Mouse (Mus musculus): ENCODE data around the gene Msantd3.

Gene Msantd3

DNA sequence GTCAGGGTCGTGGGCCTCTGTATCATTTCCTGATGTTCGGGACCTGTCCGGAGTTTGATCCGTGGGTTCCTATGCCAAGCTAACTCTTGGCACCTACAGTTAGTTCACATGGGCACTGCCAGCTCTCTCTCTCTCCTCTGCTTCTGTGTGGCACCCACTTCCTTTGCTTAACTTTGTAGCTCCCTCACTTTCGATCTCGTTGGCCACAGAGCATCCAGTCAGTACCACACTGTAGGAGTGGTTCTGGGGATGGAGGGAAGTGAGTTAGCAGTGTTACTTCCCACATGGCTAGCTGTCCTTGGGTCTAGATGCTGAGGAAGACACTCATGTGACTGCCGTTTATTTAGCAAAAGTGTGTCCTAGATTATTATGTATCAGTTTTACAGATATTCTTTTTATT is 14.4 kb downstream of the Msantd3 start:
- DNase-seq (ENCODE audit: low spot score): no peak

DNA sequence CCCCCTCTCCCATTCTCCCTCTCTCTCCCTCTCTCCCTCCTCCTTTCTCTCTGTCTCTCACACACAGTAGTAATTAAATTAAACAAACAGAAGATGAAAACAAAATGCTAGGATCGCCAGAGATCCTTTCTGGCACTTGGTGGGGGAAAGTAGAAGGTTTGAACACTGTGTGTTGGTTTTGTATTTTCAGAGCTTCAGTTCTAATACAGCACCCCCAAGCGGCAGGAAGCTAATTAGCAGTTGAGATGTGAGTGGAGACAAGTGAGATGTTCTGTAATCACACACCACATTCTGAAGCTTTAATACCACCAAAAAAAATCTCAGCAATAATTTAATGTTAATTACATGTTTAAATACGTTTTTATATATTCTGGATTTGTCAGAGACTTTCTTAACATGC is 16.0 kb downstream of the Msantd3 start:
- no peak for DNase-seq (ENCODE audit: low spot score)

DNA sequence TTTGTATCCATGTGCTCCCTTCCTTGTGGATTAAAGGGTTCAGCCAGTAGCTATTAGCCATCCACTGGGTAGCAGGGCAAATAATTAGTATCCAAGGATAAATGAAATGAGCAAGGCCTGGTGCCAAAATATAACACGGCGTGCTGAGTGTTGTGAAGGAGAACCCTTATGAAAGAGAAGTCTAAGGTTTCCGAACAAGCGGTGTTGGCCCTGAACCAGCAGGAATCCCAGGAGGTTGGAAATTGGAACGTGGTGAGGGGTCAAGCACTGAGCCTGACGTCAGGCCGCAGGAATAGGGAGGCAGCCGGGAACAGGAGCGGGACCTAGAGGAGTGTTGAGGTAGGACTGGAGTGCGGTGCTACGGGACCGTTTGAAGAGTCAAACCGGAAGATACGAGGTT is 19.9 kb downstream of the Msantd3 start:
- DNase-seq (ENCODE audit: low spot score): no peak

DNA sequence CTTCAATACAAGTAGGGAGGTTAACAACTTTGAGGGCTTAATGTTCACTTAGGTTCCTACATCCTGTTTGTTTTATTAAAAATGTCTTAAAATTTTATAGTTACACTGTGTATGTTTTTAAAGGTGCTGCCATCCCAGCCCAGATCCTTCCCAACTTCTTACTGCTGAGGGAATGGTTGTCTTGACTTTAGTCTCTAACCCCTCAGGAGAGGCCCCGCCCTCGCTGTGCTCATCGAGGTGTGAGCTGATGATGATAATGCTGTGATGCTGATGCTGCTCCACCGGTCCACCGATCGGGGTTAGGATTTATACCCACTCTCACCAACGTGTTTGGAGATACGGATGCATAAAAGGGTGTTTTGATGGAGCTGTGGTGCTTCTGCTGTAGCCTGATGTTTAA is 22.1 kb downstream of the Msantd3 start:
- DNase-seq (ENCODE audit: low spot score): no peak

DNA sequence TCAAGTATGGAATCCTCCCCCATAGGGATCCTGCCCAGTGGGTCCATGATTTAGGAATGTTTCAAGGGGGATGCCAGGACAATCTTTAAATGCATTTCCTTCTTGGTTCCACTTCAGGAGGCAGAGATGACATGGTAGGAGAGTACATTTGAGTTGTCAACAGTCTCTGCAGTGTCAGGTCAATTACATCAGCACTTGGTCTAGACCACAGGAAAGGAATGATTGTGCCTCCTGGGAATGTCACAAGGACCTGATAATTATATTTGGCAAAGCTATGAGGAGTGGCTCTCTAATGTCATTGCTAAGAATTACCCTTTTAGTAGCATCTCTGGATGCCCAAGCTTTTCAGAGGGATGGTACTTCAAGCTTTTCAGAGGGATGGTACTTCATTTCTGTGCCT is 25.2 kb downstream of the Msantd3 start:
- DNase-seq (ENCODE audit: low spot score): no peak

DNA sequence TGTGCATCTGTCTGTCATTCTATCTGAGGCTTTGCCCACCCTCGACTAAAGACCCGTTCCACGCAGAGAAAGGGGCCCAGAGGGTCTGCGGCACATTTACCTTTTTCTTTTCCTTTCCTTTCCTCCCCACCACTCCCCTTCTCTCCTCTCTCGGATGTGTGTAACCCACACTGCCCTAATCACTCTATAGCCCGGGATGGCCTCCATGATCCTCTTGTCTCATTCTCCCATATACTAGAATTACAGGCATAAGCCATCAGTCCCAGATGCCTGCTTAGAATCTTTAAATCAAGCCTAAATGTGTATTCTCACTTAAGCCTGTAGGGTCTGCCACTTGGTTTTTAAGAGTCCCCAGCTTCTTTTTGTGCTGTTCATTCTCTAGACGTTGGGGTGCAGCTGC is 36.6 kb downstream of the Msantd3 start:
- no peak for DNase-seq (ENCODE audit: low spot score)

DNA sequence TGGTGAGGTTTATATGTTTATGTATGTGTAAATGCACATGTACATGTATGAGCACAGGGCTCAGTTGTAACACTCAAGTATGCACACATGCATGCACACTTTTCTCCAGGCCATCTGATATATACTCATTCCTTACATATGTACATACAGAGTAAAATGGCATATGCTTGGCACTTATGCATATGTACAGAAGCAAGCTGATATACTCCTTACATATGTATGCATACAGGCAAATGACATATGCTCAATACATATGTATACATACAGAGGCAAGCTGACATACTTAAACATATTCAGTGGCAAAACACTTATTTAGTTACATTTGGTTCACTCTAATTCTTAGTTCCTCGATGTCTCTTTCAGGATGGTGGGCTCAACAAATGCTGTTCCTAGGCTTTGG is 38.1 kb downstream of the Msantd3 start:
- no peak for DNase-seq (ENCODE audit: low spot score)

DNA sequence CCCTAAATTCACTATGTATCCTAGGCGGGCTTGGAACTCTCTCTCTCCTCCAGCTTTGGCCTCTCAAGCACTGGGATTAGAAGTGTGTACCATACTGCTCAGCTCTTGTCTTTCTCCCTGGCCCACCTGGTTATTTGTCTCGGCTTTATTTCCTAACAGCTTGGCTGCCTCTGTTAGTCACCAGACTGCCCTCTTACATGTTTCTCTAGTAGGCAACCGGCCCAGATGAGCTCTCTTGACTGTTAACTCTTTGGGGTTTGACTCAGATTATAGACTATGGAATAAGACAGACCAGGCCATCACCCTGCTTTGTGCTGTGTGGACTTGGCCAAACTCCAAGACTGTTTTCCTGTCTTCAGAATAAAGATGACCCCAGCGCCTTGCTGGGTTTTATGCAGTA is 38.7 kb downstream of the Msantd3 start:
- DNase-seq (ENCODE audit: low spot score): no peak

DNA sequence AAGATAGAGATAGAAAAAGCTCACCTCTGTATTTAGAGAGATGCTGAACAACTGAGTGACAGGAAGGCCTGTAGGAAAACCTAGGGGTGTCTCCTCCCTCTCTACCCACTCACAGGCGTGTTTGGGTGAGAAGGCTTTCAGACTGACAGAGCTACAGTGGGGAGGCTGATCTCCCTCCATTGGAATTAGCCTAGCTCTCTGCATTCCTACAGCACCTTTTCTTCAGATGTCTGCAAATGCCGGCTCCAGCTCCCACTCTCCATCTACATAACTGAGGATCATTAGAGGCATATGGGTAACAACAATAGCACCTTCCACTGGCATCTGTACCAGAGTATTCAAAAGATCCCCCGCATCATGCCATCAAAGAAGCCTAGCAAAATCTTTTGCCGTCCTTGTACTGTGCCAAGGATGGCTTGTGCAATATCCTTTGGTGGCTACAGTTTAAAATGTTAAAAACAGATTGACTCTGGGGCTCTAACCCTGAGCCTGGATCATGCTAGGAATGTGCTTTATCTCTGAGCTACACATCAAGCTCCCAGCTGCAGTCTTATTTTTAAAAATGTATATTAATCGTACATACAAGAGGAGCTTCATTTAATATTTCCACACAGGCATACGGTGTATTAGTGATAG is 39.9 kb downstream of the Msantd3 start:
- DNase-seq (ENCODE audit: low spot score): no peak

DNA sequence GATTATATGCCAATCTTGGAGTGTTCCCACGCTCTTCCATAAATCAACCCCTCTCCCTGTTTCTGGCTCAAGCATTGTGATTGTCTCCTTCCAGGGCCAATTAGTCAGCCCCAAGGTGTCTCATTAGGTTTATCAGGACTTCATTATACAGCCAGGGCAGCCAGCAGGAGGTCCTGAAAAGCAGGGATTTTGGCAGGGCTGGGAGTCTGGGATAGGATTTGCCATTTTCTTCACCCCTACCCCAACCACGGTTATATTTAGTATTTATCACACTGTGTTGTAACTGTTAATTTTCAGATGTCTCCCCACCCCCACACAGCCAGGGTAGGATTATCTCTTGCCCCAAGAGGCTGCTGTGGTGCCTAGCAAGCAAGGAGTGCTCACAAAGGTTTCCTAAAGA is 41.5 kb downstream of the Msantd3 start:
- no peak for DNase-seq (ENCODE audit: low spot score)

DNA sequence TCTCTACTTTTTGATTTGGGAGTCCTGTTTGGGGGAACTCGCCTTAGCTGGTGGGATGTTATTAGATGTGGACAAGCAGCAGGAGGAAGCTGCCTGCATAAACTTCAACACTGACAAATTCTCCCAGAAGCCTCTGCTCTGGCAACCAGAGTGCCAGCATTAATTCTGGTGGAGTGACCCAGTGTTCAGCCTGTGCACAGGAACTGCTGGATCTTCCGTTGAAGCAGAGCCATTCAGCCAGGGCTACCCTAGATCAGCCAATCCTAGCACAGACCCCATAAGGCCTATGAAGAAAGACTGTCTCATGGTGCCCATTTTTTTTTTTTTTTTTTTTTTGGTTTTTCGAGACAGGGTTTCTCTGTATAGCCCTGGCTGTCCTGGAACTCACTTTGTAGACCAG is 42.3 kb downstream of the Msantd3 start:
- no peak for DNase-seq (ENCODE audit: low spot score)

DNA sequence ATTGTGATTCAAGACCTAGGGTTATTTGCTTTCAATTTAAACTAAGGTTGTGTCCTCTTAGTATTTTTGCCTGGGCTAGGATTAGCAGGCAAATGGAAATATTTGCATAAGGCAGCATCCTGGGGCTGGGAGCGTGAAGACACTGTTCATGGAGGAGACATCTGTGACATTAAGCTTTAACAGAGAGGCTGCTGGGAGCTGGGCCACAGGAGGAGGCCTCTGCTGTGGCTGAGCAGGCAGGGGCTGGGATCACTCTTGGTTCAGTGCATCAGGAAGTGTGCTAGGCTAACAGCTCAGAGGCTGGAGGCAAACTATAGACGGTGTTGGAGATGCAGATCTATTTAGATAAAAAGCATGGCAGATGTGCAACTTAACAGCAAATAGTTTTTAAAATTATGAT is 43.2 kb downstream of the Msantd3 start:
- DNase-seq (ENCODE audit: low spot score): no peak

DNA sequence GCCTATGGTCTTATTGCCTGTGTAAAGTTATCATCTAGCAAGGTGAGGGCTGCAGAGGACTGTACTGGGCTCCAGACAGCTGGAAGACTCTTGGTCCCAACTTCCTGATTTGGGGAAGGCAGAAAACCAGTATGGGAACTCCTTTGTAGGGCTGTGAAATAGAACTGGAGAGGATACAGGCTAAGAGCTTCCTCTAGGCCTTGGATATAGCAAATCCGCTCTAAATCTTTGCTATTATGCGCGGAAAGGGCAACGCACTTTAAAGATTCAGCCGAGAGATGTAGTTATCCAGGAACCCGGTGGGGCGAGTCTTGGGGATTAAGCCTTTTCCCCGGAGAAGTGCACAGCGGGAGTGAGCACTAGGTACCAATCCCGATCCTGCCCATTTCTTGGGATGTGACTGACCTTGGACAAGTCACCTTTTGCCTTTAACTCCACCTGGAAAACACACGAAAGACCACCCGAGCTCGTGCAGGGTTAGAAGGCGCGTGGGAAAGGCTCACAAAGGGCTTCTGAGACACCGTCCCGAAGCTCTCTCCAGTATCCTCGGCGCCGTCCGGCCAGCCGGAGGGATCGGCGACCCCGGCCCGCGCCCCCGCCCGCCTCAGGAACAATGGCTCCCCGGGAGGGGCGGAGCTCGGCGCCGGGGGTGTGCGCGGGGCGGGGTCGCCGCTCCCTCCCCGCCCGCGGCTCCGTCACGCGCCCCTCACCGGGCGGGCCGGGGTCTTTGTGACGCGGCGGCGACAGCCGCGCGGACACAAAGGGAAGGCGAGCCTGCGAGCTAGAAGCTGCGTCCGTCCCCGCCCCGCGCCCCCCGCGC is 44.9 kb downstream of the Msantd3 start, which contains the start of gene Tmeff1:
TSS of gene Tmeff1 (plus strand) at position 754 of the 820 bp plus-strand sequence.
- no peak for DNase-seq (ENCODE audit: low spot score)

DNA sequence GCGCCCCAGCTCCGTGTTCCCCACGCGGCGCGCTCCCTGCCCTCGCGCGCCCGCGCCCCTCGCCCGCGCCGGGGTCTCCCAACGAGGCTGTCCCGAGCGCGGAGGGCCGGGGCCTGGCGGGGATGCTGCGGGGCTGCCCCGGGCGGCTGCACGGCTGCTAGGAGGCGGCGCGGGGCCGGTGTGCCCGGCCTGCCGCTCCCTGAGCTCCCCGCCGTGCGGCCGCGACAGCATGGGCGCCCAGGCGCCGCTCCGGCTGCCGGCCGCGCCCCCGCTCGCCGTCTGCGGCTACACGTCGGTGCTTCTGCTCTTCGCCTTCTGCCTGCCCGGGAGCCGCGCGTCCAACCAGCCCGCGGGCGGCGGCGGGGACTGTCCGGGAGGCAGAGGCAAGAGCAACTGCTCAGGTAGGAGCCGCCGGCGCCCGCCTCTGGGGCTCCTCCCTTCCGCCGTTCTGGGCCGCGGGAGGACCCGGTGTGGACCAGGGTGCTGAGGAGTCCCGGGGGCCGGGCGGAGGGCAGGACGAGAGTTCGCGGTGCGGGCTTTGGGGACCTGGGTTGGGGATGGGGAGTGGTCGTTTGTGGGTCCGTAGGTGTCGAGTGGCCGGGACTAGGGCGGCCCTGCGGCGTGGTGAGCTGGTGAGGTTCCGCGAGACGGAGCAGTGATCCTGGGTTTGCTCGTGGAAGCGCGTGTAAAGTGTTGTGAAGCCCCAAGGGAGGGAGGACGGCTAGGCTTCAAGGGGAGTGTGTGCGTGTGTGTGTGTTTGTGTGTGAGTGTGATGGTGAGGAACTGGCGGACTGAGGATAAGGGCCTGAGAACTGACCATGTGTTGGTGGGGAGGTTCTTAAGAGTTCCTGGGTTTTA is 45.7 kb downstream of the Msantd3 start:
- DNase-seq (ENCODE audit: low spot score): no peak

DNA sequence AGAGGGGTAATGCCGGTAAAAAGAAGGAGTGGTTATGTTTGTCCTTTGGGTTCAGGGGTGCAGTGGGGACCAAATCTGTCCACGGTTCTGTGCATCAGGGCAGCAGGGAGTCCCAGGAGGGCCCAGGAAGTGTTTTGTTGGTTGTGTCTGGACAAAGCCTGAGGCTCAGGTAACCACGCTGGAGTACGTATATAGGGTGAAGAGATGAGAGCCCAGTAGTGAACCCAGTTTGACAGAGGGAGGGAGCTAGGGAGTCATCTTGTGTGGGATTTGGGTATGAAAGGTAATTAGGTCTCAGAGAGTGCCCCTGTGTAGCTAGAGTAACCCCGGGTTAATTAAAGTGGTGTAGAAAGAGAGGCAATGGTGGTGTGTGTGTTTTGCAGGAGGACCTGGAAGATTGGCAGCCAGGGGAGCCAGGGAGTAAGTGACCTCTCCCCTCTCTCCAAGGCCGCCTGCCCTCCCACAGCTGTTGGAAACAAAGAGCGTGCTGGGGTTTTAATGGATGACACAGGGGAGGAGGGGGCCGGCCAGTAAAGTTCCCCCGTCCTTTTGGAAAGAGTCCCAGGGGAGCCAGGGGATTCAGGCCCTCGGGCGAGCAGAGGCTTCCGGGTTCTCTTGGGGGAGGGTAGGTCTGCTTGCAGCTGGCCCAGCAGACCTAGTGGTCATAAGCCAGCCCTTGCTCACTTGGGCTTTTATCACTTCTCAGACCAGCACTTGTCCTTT is 46.5 kb downstream of the Msantd3 start:
- DNase-seq (ENCODE audit: low spot score): no peak

DNA sequence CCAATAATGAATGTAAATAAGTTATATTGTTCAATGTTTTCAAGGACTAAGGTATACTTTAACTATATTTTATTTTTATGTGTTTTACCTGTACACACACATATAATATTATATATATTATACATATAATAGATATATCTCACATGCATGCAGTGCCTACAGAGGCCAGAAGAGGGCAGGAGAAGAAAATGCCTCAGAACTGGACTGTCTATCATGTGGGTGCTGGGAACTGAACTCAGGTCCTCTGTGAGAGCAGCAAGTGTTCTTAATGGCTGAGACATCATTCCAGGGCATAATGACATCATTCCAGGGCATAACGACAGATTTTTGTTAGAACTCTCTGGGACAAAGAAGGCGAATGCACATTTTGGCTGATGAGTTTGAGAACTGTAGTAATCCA is 47.8 kb downstream of the Msantd3 start:
- no peak for DNase-seq (ENCODE audit: low spot score)

DNA sequence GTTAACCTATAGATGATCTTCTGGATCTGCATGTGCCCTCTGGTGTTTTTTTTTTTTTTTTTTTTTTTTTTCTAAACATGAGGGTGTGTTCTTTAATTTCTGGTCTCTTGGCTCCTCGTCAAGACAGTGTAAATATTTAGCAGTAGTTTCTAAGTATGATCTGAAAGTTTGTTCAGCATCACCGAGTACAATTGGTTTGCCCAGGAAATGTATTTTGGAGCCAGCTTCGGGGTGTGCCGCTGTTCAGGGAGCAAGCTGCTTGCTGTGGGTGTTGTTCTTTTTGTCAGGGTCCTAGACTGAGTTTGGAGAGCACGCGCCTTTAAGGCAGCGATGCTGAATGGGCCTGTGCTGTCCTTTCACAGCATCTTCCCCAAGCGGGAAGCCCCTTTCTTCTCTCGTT is 48.8 kb downstream of the Msantd3 start:
- no peak for DNase-seq (ENCODE audit: low spot score)

DNA sequence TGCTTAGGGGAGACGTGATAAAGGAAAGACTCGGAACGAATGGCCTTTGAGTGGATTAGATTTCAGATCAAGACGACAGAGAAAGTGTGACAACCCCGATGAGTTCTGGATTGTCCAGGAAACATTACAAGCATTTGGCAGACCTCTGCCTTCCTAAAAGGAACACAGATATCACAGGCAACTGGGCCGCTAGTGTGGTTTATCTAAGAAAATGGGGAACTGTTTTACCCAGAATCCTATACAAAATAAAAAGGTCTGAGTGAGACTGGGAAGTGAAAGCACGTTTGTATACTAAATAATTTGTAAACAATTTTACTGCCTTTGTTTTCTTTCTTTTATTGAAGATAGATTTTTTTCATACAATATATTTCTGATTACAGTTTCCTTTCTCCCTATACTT is 51.1 kb downstream of the Msantd3 start:
- DNase-seq (ENCODE audit: low spot score): no peak

DNA sequence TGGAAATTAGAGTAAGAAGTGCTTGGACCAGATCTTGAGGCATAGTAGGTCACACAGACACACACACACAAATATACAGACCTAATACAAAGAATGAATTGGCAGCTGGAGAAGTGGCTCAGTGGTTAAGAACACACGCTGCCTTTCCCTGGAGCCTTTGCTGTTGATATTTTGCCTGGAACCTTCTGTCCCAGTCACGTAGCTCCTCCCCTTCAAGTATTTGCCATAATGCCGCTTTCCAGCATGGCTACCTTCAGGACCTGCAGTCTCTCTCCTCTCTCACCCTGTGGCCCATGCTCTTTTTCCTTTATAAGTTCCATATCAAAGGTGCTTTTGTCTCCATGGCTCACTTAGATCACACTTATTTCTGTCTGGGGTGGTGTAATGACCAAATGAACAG is 51.7 kb downstream of the Msantd3 start:
- DNase-seq (ENCODE audit: low spot score): no peak

DNA sequence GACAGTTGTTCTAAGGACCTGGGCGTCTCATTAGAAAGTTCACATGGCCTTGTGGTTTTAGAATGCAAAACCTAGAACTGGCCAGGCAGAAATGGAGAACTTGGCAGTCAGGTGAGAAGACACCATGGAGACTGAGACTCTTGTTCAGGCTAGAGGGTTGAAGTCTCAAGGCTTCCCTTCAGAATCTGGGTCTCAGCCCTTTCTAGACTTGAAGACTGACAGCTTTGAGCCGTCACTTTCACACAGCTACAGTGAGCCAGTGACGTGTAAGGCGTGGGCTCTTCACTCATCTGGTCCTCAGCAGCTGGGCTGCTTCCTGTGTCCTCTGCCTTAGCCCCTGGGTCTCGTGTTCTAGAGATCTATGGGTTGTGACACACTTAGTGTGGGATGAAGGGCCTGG is 52.6 kb downstream of the Msantd3 start:
- no peak for DNase-seq (ENCODE audit: low spot score)

DNA sequence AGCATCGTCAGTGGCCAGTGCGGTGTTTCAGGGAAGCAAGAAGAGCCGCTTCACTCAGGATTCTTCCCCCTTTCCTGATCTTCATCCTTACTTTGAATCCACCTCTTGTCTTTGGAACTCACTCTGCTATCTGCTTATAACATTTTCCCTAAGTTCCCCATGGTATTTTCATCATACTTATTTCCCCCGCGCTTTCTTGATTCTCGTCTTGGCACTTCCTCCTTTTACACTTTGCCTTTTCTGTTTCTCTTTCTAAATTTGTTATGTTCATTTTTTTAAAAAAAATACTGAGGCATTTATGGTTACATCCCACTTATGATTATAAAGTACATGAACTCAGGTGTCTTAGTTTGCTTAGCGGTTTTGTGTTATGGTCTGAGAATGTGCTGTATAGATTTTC is 53.1 kb downstream of the Msantd3 start:
- DNase-seq (ENCODE audit: low spot score): no peak

DNA sequence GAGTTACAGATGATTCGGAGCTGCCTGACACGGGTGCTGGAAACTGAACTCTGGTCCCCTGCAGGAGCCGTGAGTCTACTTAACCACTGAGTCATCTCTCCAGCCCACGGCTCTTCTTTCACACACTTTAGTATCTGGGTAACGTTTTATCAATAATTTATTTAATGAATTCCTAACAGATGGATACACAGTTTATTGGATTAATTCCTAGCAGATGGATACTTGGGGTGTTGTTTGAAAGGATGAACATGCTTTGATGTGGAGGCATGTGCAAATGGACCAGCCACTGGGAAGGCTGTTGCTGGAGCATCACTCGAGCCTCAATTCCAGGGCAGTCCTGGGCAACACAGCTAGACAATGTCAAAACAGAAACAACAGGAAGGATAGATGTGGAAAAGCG is 56.4 kb downstream of the Msantd3 start:
- no peak for DNase-seq (ENCODE audit: low spot score)
